Mouse (Mus musculus) forebrain, embryonic 15.5 days (tissue): ENCODE measurements at regions not wholly inside any gene's neighbourhood (a gene's known extent, or its start where the extent isn't known, plus 50 kb on each side); places are given as distances from the start of the nearest gene placed in this dataset.

Experiments
- ATAC-seq: fragments of 200-750 bp; cut with Nextera tagmentation; replicated peaks from 2 replicates; pipeline ENCODE4 v1.8.0; 2017; ENCODE audit warnings: mild to moderate bottlenecking, moderate TSS enrichment, moderate library complexity
- H3K27ac ChIP-seq: fragments of 300-500 bp; sonication (generic); replicated peaks from 2 replicates; pipeline ENCODE4 v1.5.1; 2015; ENCODE audit warnings: mild to moderate bottlenecking, inconsistent platforms
- H3K27me3 ChIP-seq: fragments of 300-500 bp; sonication (generic); 2 replicates; pipeline ENCODE4 v1.6.1; 2015; ENCODE audit warnings: inconsistent platforms
- H3K36me3 ChIP-seq: fragments of 300-500 bp; sonication (generic); 2 replicates; pipeline ENCODE4 v1.6.1; 2015; ENCODE audit warnings: mild to moderate bottlenecking, inconsistent platforms
- H3K4me1 ChIP-seq: fragments of 300-500 bp; sonication (generic); 2 replicates; pipeline ENCODE4 v1.6.1; 2015; ENCODE audit warnings: inconsistent platforms
- H3K4me2 ChIP-seq: fragments of 300-500 bp; sonication (generic); replicated peaks from 2 replicates; pipeline ENCODE4 v1.6.1; 2015; ENCODE audit warnings: mild to moderate bottlenecking, inconsistent platforms
- H3K4me3 ChIP-seq: fragments of 300-500 bp; sonication (generic); 2 replicates; pipeline ENCODE4 v1.5.1; 2015; ENCODE audit warnings: mild to moderate bottlenecking, inconsistent platforms
- H3K9ac ChIP-seq: fragments of 300-500 bp; sonication (generic); replicated peaks from 2 replicates; pipeline ENCODE4 v1.6.1; 2015; ENCODE audit warnings: mild to moderate bottlenecking, inconsistent platforms
- H3K9me3 ChIP-seq: fragments of 300-500 bp; sonication (generic); 2 replicates; pipeline ENCODE4 v1.6.1; 2016; ENCODE audit warnings: inconsistent platforms
- WGBS: fragments of 180-500 bp; shearing (Covaris S2); methylation state at CpG from one replicate; pipeline ENCODE4 v1.1.7; 2015; ENCODE audit warnings: mixed read lengths; 5-methylcytosine and 5-hydroxymethylcytosine counted together

DNA sequence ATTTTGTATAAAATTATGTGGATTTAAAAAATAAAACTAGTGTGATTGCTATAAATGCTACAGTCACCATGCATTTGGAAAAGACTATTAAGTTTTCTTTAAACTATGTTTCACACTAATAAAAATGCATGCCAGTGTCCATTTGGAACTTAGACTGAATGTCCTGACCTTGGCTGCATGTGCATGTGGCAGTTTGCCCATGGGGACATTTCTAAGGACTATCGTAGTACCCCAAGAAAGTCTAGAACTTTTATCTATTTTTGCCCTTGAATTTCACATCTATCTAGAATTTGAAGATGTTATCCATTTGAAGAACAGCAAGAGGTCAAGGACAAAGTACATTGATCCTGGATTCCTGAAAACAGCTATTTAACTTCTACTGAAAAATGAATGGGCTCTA lies 745.9 kb downstream of the Tmem182 start:
- no peak for ATAC-seq
- Histone ChIP-seq H3K27me3 (no peaks in the 10 kb centered on the region), H3K9me3 (no peaks in the 10 kb centered on the region), H3K4me3 (no peak overlapping the region), H3K9ac (no peak overlapping the region), H3K27ac (no peak overlapping the region), H3K4me1 (peaks cover 8% of the 10 kb centered on the region; the same call in 1 of the 2 replicates), H3K36me3 (no peaks in the 10 kb centered on the region), H3K4me2 (no peak overlapping the region)
- 95% methylated on average over 1 of the region's 1 CpGs for WGBS

DNA sequence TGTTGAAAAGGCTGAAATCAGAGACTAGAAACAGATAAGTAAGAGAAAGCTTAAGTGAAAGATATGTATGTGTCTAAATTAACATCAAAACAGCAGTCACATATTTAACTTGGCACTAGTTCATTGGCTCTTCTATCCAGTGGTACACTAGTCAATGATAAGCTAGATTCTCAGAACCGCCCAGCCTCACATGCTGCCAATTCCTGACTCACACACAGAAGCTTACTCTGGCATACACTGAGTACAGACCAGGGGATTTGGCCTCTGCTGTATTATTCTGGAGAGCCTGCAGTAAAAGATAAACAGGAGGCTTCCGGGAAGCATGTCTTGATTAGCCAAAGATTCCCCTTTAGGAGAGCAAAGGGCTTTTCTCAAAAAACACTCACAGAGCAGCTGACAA lies 750.2 kb downstream of the Tmem182 start:
- Histone ChIP-seq H3K9me3 (no peaks in the 10 kb centered on the region), H3K4me3 (no peak overlapping the region), H3K27ac (peak overlapping the region; percentile 45; the same call in 1 of the 2 replicates), H3K27me3 (no peaks in the 10 kb centered on the region), H3K9ac (no peak overlapping the region), H3K4me2 (no peak overlapping the region), H3K4me1 (peaks cover 8% of the 10 kb centered on the region; the same call in 1 of the 2 replicates), H3K36me3 (no peaks in the 10 kb centered on the region)
- 27% methylated on average over 2 of the region's 2 CpGs for WGBS
- peak; percentile 93 for ATAC-seq

DNA sequence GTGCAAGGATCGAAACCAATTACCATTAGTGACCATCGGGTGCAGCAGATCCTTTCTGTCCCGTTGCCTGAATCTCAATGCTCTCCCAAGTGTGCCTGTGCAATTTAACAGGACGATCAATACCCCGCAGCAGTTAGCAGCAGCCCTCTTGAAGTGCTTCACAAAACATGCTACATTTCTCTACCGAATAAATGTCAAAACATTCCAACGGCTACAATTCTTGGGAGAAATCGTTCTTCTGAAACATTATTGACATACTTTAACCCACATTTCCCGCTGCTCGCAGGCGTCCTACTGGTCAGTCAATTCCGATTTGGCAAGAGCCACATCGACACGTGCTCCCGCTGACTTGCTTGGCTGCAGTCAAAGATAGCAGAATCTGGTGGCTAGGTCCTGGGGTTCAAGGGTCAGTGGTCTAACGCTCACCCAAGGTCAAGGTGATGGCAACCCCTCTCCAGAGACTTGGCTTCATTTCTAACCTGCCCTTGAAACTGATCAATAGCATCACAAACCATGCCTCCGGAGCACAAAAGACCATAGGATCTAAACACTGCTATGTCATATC lies 753.8 kb downstream of the Tmem182 start:
- 78% methylated on average over 17 of the region's 17 CpGs for WGBS
- ATAC-seq: no peak

DNA sequence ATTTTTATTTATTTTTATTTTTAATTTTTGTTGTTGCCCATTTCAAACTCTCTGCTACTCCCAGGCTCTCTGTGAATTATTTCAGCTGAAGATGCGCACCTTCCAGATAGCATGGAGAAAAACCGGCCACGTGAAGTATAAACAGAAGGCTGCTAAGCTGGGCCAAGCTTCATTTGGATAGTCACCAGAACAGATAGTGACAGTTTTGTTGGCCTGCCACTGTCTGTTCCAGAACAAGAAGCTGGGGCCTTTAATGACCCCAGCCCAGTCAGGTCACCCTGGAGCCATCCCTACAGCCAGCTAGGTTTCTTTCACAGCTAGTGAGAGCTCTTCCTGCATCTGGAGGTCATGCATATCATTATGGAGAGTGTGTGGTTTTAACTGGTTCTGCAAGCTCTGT lies 754.6 kb downstream of the Tmem182 start:
- no peak overlapping the region for H3K4me3 ChIP-seq
- H3K27me3 ChIP-seq: no peaks in the 10 kb centered on the region
- peaks cover 6% of the 10 kb centered on the region; the same call in 1 of the 2 replicates for H3K4me1 ChIP-seq
- 87% methylated on average over 3 of the region's 3 CpGs for WGBS
- no peak overlapping the region for H3K4me2 ChIP-seq
- H3K36me3 ChIP-seq: no peaks in the 10 kb centered on the region
- no peak overlapping the region for H3K9ac ChIP-seq
- H3K9me3 ChIP-seq: no peaks in the 10 kb centered on the region
- ATAC-seq: no peak
- no peak overlapping the region for H3K27ac ChIP-seq

More for the DNA sequence above, 753.8 kb downstream of the Tmem182 start:
- Histone ChIP-seq H3K36me3 (no peaks in the 10 kb centered on the region), H3K9ac (no peak overlapping the region), H3K4me2 (no peak overlapping the region), H3K4me1 (peaks cover 8% of the 10 kb centered on the region; the same call in 1 of the 2 replicates), H3K27me3 (no peaks in the 10 kb centered on the region), H3K9me3 (no peaks in the 10 kb centered on the region), H3K4me3 (no peak overlapping the region), H3K27ac (no peak overlapping the region)

DNA sequence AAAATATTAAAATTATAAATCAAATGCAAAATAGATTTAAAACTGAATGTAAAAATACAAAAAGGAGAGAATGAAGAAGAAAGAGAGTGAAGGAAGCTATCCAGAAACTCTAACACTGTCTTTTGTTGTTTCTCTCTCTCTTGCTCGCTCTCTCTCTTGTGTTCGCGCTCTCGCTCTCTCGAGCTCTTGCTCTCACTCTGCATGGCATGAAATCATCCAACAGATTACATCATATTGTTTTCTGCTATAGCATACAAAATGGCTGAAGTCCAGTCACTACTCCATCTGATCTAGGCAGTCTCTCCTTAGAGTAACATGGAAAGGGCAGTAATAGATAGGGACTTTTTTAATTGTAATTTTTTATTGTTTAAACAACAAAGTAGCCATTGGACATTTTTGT lies 798.1 kb downstream of the Tmem182 start:
- H3K4me2 ChIP-seq: no peak overlapping the region
- peaks cover 31% of the 10 kb centered on the region for H3K4me1 ChIP-seq
- H3K36me3 ChIP-seq: no peaks in the 10 kb centered on the region
- H3K9ac ChIP-seq: no peak overlapping the region
- no peaks in the 10 kb centered on the region for H3K27me3 ChIP-seq
- no peaks in the 10 kb centered on the region for H3K9me3 ChIP-seq
- H3K27ac ChIP-seq: peak overlapping the region; percentile 52; the same call in 1 of the 2 replicates
- no peak for ATAC-seq
- WGBS: 40% methylated on average over 5 of the region's 5 CpGs
- H3K4me3 ChIP-seq: no peak overlapping the region

DNA sequence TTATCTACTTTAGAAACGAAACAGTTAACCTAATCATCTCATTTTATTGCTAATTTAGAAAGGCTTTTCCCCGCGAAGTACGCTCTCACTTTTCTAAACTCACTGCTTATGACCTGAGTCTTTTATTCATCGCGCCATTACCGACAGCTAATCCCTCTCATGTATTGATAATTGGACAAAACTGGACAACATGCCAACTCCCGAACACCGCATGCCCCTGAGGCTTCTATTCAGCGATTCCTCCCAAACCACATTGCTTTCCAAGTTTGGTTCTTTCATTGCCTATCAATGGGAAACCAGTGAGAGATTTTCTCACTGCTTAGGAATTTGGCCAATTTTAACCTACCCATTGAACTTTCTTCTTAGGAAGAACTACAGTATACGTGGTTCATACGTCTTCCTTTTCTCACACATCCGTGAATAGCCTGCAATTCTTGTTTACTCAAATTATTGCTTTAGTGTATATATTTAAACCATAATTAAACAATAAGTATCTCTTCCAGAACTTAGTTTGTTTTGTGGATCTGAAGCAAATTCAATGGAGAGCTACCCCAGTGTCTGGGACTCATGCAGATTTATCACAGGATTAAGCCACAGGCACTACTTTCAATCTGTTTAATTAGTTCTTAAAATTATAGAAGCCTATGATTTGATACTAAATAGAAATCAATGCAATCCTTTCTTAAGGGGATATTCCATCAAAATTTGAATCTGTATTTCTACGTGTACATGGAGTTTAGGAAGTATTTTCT lies 799.8 kb downstream of the Tmem182 start:
- H3K4me2 ChIP-seq: peak overlapping the region; percentile 39
- H3K4me3 ChIP-seq: peak overlapping the region; percentile 22
- 0 out of 2 replicates have a peak overlapping the region, but pooled peaks have one; percentile 1 for H3K9ac ChIP-seq
- peaks cover 32% of the 10 kb centered on the region for H3K4me1 ChIP-seq
- H3K9me3 ChIP-seq: no peaks in the 10 kb centered on the region
- peak; percentile 72 for ATAC-seq
- no peaks in the 10 kb centered on the region for H3K36me3 ChIP-seq
- peak overlapping the region; percentile 81 for H3K27ac ChIP-seq
- no peaks in the 10 kb centered on the region for H3K27me3 ChIP-seq
- WGBS: 4% methylated on average over 14 of the region's 14 CpGs

DNA sequence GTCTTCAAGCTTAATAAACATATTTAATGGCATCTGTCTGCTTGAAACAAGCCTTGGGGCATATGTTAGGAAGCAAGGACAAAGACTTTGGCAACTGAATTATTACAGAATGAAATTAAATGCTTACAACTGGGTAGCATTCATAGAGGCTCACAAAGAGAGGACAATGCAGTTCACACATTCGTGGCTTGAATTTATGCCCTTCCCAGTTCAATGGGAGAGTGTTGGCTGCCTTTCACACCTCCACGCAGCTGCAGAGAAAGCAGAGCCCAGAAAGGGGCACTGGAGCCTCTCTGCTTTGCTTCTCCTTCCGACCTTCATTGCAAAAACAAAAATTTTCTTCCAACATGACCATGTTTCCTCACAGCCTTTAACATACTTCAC lies 800.3 kb downstream of the Tmem182 start:
- Histone ChIP-seq H3K27ac (peak overlapping the region; percentile 81), H3K9me3 (no peaks in the 10 kb centered on the region), H3K36me3 (no peaks in the 10 kb centered on the region), H3K27me3 (no peaks in the 10 kb centered on the region), H3K4me1 (peaks cover 32% of the 10 kb centered on the region), H3K9ac (no peak overlapping the region), H3K4me3 (no peak overlapping the region), H3K4me2 (0 out of 2 replicates have a peak overlapping the region, but pooled peaks have one; percentile 0)
- ATAC-seq: peak; percentile 90
- WGBS: 3% methylated on average over 3 of the region's 3 CpGs

DNA sequence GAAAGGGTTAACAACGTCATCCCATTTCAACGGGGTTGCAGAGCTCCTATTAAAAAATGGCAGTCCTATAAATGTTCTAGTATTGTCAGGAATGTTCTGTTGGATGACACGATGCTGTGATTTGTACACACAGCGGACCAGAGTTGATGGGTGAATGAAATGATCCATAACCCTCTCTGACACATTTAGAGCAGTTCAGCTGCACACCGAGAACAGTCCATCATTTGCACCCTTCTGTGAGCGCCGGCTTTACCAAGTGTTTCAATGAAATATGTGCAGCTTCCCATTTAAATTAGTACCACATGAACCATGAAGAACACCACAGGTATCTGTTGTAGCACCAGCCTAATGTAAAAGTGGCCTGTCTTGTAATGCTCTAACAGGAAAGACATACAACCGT lies 805.4 kb downstream of the Tmem182 start:
- H3K9me3 ChIP-seq: no peaks in the 10 kb centered on the region
- no peak overlapping the region for H3K27ac ChIP-seq
- H3K9ac ChIP-seq: no peak overlapping the region
- H3K27me3 ChIP-seq: no peaks in the 10 kb centered on the region
- no peak overlapping the region for H3K4me2 ChIP-seq
- H3K36me3 ChIP-seq: no peaks in the 10 kb centered on the region
- 79% methylated on average over 8 of the region's 8 CpGs for WGBS
- H3K4me1 ChIP-seq: peaks cover 17% of the 10 kb centered on the region
- no peak overlapping the region for H3K4me3 ChIP-seq
- no peak for ATAC-seq

DNA sequence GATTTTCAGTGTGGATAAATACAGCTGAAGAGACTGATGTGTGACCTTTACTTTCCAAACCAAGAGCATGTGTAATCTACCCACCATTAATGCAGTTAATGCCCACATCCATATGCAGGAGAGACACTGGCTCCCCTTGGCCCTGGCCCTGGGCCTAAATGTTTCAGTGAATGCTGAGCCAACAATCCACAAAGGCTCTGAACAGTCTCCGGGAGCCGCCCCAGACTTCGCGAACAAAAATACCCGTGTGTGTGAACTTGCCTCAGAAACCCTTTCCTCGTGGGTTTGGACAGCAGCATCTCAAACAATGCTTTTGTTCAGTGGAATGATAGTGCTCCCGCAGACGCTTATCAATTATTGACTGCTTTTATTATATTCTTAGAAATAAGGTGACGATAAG lies 846.4 kb downstream of the Tmem182 start:
- ATAC-seq: peak; percentile 81
- peak overlapping the region; percentile 60 for H3K27ac ChIP-seq
- peak overlapping the region; percentile 37 for H3K4me2 ChIP-seq
- H3K9ac ChIP-seq: no peak overlapping the region
- H3K4me1 ChIP-seq: peaks cover 20% of the 10 kb centered on the region
- no peaks in the 10 kb centered on the region for H3K36me3 ChIP-seq
- H3K27me3 ChIP-seq: no peaks in the 10 kb centered on the region
- no peak overlapping the region for H3K4me3 ChIP-seq
- no peaks in the 10 kb centered on the region for H3K9me3 ChIP-seq
- WGBS: 3% methylated on average over 9 of the region's 9 CpGs

DNA sequence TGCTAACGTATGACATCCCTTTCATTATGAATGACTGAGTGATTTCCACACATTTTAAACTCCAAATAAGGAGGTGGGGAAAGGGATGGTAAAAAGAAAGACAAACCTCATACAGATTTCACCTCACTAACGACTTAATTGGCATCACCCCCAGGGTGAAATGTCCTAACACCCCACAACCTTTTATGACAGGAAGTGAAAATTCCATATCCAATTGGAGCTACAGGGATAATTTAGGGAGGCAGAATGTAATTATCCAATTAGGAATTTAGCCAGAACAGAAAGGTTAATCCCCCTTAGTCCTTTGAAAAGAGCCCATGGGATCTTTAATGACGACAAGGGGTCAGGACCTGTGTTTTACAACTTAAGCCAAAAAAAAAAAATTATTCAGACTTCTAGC lies 846.8 kb downstream of the Tmem182 start:
- 5% methylated on average over 3 of the region's 3 CpGs for WGBS
- Histone ChIP-seq H3K4me3 (no peak overlapping the region), H3K27ac (peak overlapping the region; percentile 60), H3K9me3 (no peaks in the 10 kb centered on the region), H3K36me3 (no peaks in the 10 kb centered on the region), H3K27me3 (no peaks in the 10 kb centered on the region), H3K9ac (no peak overlapping the region), H3K4me1 (peaks cover 20% of the 10 kb centered on the region), H3K4me2 (peak overlapping the region; percentile 37)
- ATAC-seq: peak; percentile 51

DNA sequence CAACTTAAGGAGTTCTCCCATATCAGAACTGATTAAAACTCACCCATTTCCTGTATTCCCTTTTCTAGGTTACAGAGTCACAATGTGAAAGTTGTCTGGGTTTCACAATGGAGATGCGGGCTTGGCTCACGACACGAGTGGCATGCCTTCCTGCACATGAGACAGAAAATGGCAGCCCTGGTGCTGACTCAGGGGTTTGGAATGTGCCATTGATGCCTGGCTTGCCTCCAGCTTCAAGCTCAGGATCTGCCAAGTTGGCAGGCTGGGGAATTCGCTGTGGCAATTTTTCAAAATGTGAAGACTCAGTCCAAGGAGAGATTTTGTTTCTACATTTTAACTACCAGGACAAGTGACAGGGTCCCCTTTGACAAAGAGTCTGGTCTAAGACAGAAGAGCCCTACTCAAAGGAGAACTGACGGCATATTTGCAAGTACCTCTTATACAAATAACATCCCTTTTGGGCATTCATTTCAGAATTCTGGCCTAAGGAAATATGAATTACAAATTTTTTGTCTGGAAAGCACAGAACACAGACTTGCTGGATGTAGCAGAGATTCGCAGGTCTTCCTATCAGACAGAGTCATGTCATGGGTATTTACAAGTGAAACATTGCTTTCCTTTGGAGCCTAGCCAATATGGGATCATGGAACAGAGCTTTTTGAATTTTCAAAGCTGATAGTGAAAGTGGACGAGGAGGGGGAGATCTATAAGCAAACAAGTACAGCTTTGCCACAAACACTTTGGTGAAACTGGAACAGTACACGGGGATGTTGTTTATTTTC lies 847.4 kb downstream of the Tmem182 start:
- ATAC-seq: peak; percentile 90
- Histone ChIP-seq H3K27ac (peak overlapping the region; percentile 60), H3K4me1 (peaks cover 20% of the 10 kb centered on the region), H3K4me2 (peak overlapping the region; percentile 37), H3K9me3 (no peaks in the 10 kb centered on the region), H3K27me3 (no peaks in the 10 kb centered on the region), H3K36me3 (no peaks in the 10 kb centered on the region), H3K9ac (no peak overlapping the region), H3K4me3 (no peak overlapping the region)
- WGBS: 10% methylated on average over 8 of the region's 8 CpGs

DNA sequence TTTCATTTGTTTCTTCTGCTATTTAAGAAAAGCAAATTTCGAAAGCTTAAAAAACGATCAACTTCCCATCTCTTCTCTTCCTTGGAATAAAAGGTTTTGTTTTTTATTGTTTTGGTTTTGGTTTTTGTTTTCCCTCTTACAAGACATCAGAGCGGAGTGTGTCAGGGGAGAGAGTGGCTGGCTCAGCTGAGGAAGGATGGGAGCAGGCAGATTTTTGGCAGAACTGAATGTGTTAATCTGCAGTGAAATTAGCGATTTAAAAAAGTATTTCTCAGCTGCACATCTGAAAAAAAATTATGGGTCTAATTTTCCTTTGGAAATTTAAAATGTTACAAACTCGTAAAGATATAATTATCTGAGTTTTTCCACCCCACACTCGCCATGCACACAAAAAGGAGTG lies 868.7 kb downstream of the Tmem182 start:
- H3K27ac ChIP-seq: no peak overlapping the region
- WGBS: 41% methylated on average over 6 of the region's 6 CpGs
- H3K36me3 ChIP-seq: no peaks in the 10 kb centered on the region
- H3K4me1 ChIP-seq: peaks cover 29% of the 10 kb centered on the region
- H3K4me3 ChIP-seq: no peak overlapping the region
- no peaks in the 10 kb centered on the region for H3K9me3 ChIP-seq
- no peaks in the 10 kb centered on the region for H3K27me3 ChIP-seq
- no peak overlapping the region for H3K9ac ChIP-seq
- no peak overlapping the region for H3K4me2 ChIP-seq
- ATAC-seq: no peak
